Mouse (Mus musculus) heart, embryonic 13.5 days (tissue): Measurements from ENCODE around the gene Armc2. TPM values are rescaled to one million over a fixed set of nuclear protein-coding genes. Genes with fewer than 3 reads are reported as not detected.

Experiments
- ATAC-seq: fragments of 200-750 bp; cut with Nextera tagmentation; 2 replicates; pipeline ENCODE4 v1.8.0; 2017; ENCODE audit warnings: moderate TSS enrichment; ENCODE audit not compliant: insufficient number of reproducible peaks, low FRiP score, low TSS enrichment; ENCODE audit errors: extremely low read depth
- H3K27ac ChIP-seq: fragments of 300-500 bp; sonication (generic); replicated peaks from 2 replicates; pipeline ENCODE4 v1.5.1; 2015; ENCODE audit warnings: moderate library complexity, mild to moderate bottlenecking, inconsistent platforms
- H3K27me3 ChIP-seq: fragments of 300-500 bp; sonication (generic); replicated peaks from 2 replicates; pipeline ENCODE4 v1.6.1; 2015; ENCODE audit warnings: mild to moderate bottlenecking, inconsistent platforms
- H3K36me3 ChIP-seq: fragments of 300-500 bp; sonication (generic); 2 replicates; pipeline ENCODE4 v1.6.1; 2015; ENCODE audit warnings: mild to moderate bottlenecking, inconsistent platforms
- H3K4me1 ChIP-seq: fragments of 300-500 bp; sonication (generic); 2 replicates; pipeline ENCODE4 v1.6.1; 2015; ENCODE audit warnings: inconsistent platforms
- H3K4me2 ChIP-seq: fragments of 300-500 bp; sonication (generic); 2 replicates; pipeline ENCODE4 v1.6.1; 2015; ENCODE audit warnings: inconsistent platforms, mild to moderate bottlenecking, moderate library complexity
- H3K4me3 ChIP-seq: fragments of 300-500 bp; sonication (generic); 2 replicates; pipeline ENCODE4 v1.5.1; 2015; ENCODE audit warnings: moderate library complexity, mild to moderate bottlenecking, inconsistent platforms
- H3K9ac ChIP-seq: fragments of 300-500 bp; sonication (generic); 2 replicates; pipeline ENCODE4 v1.6.1; 2015; ENCODE audit warnings: inconsistent platforms, mild to moderate bottlenecking, moderate library complexity
- H3K9me3 ChIP-seq: fragments of 300-500 bp; sonication (generic); 2 replicates; pipeline ENCODE4 v1.6.1; 2016; ENCODE audit warnings: inconsistent platforms
- WGBS: fragments of 180-500 bp; shearing (Covaris S2); methylation state at CpG from one replicate; pipeline ENCODE4 v1.1.7; 2015; ENCODE audit warnings: mixed read lengths; 5-methylcytosine and 5-hydroxymethylcytosine counted together
- polyA plus RNA-seq: library from polyadenylated mRNA; unstranded; fragments of >200 nt; fragmentation: Nextera tagmentation; extraction: Ambion mirVana; gene quantifications from 2 replicates; pipeline ENCODE4 v1.2.1, GENCODE M21; 2015

The Armc2 gene
- polyA plus RNA-seq, 1 experiment from 2014 or later: 0.94 TPM

GRCm38 (mm10) chr10:42014086-42014485 is 4.2 kb downstream of the Armc2 start:
- H3K4me3 ChIP-seq: no peak overlapping the region
- no peak overlapping the region for H3K27ac ChIP-seq
- H3K9ac ChIP-seq: no peak overlapping the region
- peaks cover 31% of the 10 kb centered on the region for H3K27me3 ChIP-seq
- H3K9me3 ChIP-seq: no peaks in the 10 kb centered on the region
- ATAC-seq: no peak
- WGBS: 85% methylated on average over 5 of the region's 5 CpGs
- H3K4me1 ChIP-seq: peaks cover 6% of the 10 kb centered on the region
- no peak overlapping the region for H3K4me2 ChIP-seq
- no peaks in the 10 kb centered on the region for H3K36me3 ChIP-seq

GRCm38 (mm10) chr10:42010761-42011435 is 7.3 kb downstream of the Armc2 start:
- Histone ChIP-seq H3K4me2 (no peak overlapping the region), H3K9me3 (no peaks in the 10 kb centered on the region), H3K27me3 (peaks cover 11% of the 10 kb centered on the region), H3K36me3 (no peaks in the 10 kb centered on the region), H3K27ac (no peak overlapping the region), H3K4me1 (peaks cover 5% of the 10 kb centered on the region), H3K9ac (no peak overlapping the region), H3K4me3 (no peak overlapping the region)
- WGBS: 82% methylated on average over 10 of the region's 10 CpGs
- no peak for ATAC-seq

GRCm38 (mm10) chr10:42005259-42005658 is 13.0 kb downstream of the Armc2 start:
- peak overlapping the region; percentile 85 for H3K27ac ChIP-seq
- H3K9ac ChIP-seq: peak overlapping the region; percentile 59
- no peaks in the 10 kb centered on the region; the same call in 1 of the 2 replicates for H3K27me3 ChIP-seq
- WGBS: 32% methylated on average over 3 of the region's 3 CpGs
- H3K36me3 ChIP-seq: no peaks in the 10 kb centered on the region
- no peak overlapping the region for H3K4me3 ChIP-seq
- no peaks in the 10 kb centered on the region for H3K9me3 ChIP-seq
- peak overlapping the region; percentile 52 for H3K4me2 ChIP-seq
- H3K4me1 ChIP-seq: peaks cover 31% of the 10 kb centered on the region
- peak; percentile 68; the same call in 1 of the 2 replicates for ATAC-seq

GRCm38 (mm10) chr10:42004690-42005089 is 13.6 kb downstream of the Armc2 start:
- peak overlapping the region; percentile 85 for H3K27ac ChIP-seq
- 34% methylated on average over 7 of the region's 7 CpGs for WGBS
- H3K9me3 ChIP-seq: no peaks in the 10 kb centered on the region
- H3K9ac ChIP-seq: no peak overlapping the region
- no peak overlapping the region for H3K4me3 ChIP-seq
- H3K27me3 ChIP-seq: no peaks in the 10 kb centered on the region; the same call in 1 of the 2 replicates
- no peak for ATAC-seq
- peaks cover 31% of the 10 kb centered on the region for H3K4me1 ChIP-seq
- no peaks in the 10 kb centered on the region for H3K36me3 ChIP-seq
- peak overlapping the region; percentile 52 for H3K4me2 ChIP-seq

DNA sequence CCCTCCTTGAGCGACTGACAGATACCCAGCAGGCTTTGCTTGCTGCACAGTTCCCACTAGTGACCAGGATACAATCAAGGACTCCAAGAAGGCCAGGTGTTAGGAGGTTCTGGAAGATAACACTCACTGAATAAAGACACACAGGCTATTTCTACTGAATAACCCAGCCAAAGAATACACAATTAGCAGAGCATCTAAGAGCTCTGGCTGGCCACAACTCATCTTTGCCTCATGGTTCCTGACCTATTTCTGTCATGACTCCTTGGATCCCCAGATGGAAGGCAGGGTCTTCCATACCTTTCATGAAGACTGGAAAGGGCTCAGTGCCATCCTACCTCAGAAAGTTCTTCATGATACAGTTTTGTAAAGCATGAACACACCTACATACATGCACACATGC is 14.2 kb downstream of the Armc2 start:
- 73% methylated on average over 1 of the region's 1 CpGs for WGBS
- no peak overlapping the region for H3K27ac ChIP-seq
- no peak for ATAC-seq
- H3K4me2 ChIP-seq: no peak overlapping the region
- no peaks in the 10 kb centered on the region for H3K36me3 ChIP-seq
- H3K4me3 ChIP-seq: no peak overlapping the region
- H3K27me3 ChIP-seq: no peaks in the 10 kb centered on the region; the same call in 1 of the 2 replicates
- no peaks in the 10 kb centered on the region for H3K9me3 ChIP-seq
- no peak overlapping the region for H3K9ac ChIP-seq
- H3K4me1 ChIP-seq: peaks cover 31% of the 10 kb centered on the region

- H3K27ac ChIP-seq: no peak overlapping the region
- no peaks in the 10 kb centered on the region for H3K36me3 ChIP-seq
Observed at GRCm38 (mm10) chr10:42003576-42003975, 14.7 kb downstream of the Armc2 start.

DNA sequence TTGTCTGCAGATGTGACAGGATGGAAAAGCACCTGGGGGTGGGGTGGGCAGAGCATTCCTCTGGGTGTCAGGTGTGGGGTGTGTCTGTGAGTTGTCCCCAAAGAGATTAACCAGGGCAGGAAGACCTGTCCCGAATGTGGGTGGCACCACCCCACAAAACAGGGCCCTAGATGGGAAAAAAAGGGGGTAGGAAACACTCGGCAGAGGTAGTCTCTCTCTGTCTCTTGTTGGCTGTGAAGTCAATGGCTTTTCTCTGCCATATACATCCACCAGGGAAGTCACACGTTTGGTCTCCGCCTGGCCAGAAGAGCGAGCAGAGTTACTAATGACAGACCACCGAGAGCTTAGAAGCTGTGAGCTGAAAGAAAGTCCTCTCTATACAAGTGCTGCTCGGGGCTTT is 15.8 kb downstream of the Armc2 start:
- H3K4me3 ChIP-seq: no peak overlapping the region
- no peak for ATAC-seq
- H3K9me3 ChIP-seq: no peaks in the 10 kb centered on the region
- no peaks in the 10 kb centered on the region for H3K36me3 ChIP-seq
- H3K4me2 ChIP-seq: no peak overlapping the region
- 72% methylated on average over 7 of the region's 7 CpGs for WGBS
- no peak overlapping the region for H3K27ac ChIP-seq
- H3K4me1 ChIP-seq: peaks cover 42% of the 10 kb centered on the region
- H3K27me3 ChIP-seq: no peaks in the 10 kb centered on the region; the same call in 1 of the 2 replicates
- H3K9ac ChIP-seq: no peak overlapping the region

More at GRCm38 (mm10) chr10:42003576-42003975, 14.7 kb downstream of the Armc2 start:
- Histone ChIP-seq H3K27me3 (no peaks in the 10 kb centered on the region; the same call in 1 of the 2 replicates), H3K9me3 (no peaks in the 10 kb centered on the region), H3K4me1 (peaks cover 31% of the 10 kb centered on the region), H3K9ac (no peak overlapping the region), H3K4me3 (no peak overlapping the region), H3K4me2 (no peak overlapping the region)
- no peak for ATAC-seq
- 67% methylated on average over 1 of the region's 1 CpGs for WGBS

DNA sequence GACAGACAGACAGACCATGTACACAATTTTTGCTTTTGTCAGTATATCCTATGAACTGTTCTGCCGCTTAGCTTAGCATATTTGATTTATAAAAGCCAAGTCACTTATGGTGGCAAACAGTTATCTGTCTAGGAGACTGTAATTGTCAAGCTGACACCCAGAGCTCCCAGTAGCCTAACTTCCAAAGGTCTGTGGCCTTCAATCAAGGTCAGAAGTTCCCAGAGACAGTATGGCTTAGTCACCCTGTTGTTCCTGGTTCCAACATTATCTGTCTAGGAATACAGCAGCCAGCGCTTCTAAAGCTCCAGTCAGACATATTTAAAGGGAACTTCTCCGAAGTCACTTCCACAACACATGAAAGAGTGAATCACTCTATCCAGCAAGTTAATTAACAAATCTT is 17.0 kb downstream of the Armc2 start:
- Histone ChIP-seq H3K9me3 (no peaks in the 10 kb centered on the region), H3K27ac (0 out of 2 replicates have a peak overlapping the region, but pooled peaks have one; percentile 36), H3K36me3 (no peaks in the 10 kb centered on the region), H3K4me2 (no peak overlapping the region), H3K4me3 (no peak overlapping the region), H3K9ac (no peak overlapping the region), H3K4me1 (peaks cover 49% of the 10 kb centered on the region), H3K27me3 (no peaks in the 10 kb centered on the region; the same call in 1 of the 2 replicates)
- ATAC-seq: no peak
- 69% methylated on average over 3 of the region's 3 CpGs for WGBS

DNA sequence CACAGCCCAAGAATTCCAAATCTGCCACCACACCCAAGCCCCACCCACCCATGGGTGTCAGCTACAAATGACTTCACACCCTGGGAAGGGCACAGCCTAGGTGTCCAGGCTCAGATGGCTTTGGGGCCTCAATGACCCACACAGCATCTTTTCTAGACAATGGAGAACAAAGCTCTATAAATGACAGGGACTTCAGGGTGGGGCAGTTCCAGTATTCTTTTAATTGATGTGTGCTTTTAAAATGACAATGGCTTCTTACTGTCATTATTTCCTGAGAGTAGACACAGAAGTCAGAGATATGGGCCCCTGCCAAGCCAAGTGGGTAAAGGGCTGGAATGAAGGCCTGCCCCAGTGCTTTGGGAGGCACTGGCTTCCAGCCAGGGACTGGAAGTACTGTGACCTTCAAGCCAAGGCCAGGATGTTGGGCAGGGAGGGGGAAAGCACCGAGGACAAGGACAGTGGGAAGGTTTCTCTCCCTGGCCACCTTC is 20.5 kb downstream of the Armc2 start:
- Histone ChIP-seq H3K27ac (peak overlapping the region; percentile 20), H3K9me3 (no peaks in the 10 kb centered on the region), H3K4me1 (peaks cover 46% of the 10 kb centered on the region), H3K4me3 (no peak overlapping the region), H3K9ac (no peak overlapping the region), H3K4me2 (no peak overlapping the region), H3K27me3 (peaks cover under 1% of the 10 kb centered on the region; the same call in 1 of the 2 replicates), H3K36me3 (no peaks in the 10 kb centered on the region)
- 21% methylated on average over 1 of the region's 1 CpGs for WGBS
- ATAC-seq: no peak; the same call in 1 of the 2 replicates

DNA sequence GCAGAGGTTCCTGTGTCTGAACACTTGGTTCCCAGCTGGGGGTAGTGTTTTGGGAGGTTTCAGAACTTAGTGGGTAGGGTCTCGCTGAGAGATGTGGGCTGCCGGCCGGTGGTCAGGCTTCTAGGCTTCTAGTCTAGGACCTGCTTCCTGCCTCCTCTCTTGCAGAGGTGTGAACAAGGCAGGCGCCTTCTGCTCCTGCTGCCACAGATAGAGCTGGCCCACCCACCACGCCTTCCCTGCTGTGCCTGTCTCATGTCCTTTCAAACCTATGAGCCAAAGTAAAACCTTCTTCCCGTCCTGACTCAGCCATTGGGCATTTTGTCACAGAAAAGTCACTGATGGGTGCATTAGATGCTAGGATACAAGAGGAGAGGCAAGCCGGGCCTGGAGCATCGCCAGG is 22.1 kb downstream of the Armc2 start:
- Histone ChIP-seq H3K4me2 (no peak overlapping the region), H3K9me3 (no peaks in the 10 kb centered on the region), H3K27me3 (peaks cover 3% of the 10 kb centered on the region; the same call in 1 of the 2 replicates), H3K4me3 (no peak overlapping the region), H3K36me3 (no peaks in the 10 kb centered on the region), H3K27ac (no peak overlapping the region), H3K4me1 (peaks cover 50% of the 10 kb centered on the region), H3K9ac (peak overlapping the region; percentile 19; the same call in 1 of the 2 replicates)
- no peak for ATAC-seq
- 38% methylated on average over 8 of the region's 8 CpGs for WGBS

GRCm38 (mm10) chr10:41995051-41995450 is 23.2 kb downstream of the Armc2 start:
- H3K27ac ChIP-seq: no peak overlapping the region
- ATAC-seq: no peak
- 79% methylated on average over 2 of the region's 2 CpGs for WGBS
- no peak overlapping the region for H3K9ac ChIP-seq
- H3K4me2 ChIP-seq: no peak overlapping the region
- no peaks in the 10 kb centered on the region for H3K36me3 ChIP-seq
- H3K9me3 ChIP-seq: no peaks in the 10 kb centered on the region
- H3K4me3 ChIP-seq: no peak overlapping the region
- H3K27me3 ChIP-seq: peaks cover 12% of the 10 kb centered on the region
- H3K4me1 ChIP-seq: peaks cover 50% of the 10 kb centered on the region

DNA sequence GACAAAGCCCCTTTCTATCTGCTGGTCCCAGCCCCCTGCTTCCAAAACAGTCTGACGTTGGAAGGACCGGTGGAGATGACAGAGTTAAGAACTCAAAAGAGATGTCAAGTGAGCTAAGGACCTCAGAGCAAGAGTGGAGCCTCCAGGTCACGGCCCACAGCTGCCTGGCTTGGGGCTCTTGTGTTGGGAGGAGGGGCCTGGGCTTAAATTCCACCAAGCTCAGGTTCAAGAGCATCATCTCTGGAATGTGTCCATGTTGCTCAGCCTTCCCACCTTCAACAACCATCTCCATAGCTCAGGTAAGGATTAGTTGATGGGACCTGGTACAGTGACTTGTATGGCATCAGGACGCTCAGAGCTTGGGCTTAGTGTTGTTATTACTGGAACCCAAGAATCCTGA is 23.7 kb downstream of the Armc2 start:
- no peak overlapping the region for H3K9ac ChIP-seq
- H3K4me3 ChIP-seq: no peak overlapping the region
- no peak overlapping the region for H3K27ac ChIP-seq
- 45% methylated on average over 4 of the region's 4 CpGs for WGBS
- no peaks in the 10 kb centered on the region for H3K9me3 ChIP-seq
- no peak for ATAC-seq
- H3K27me3 ChIP-seq: peaks cover 15% of the 10 kb centered on the region
- no peak overlapping the region for H3K4me2 ChIP-seq
- no peaks in the 10 kb centered on the region for H3K36me3 ChIP-seq
- H3K4me1 ChIP-seq: peaks cover 50% of the 10 kb centered on the region
